Comparison of ENCODE assay signal across 14 mouse cellular contexts in genomic region chr9:13430302-13430701, GRCm38 (mm10). TPM values are rescaled to one million over a fixed set of nuclear protein-coding genes. Genes with fewer than 3 reads are reported as not detected.
DNase-seq lines count a peak whose midpoint lies in the region; ATAC-seq lines count a peak whose summit lies in the region.
"Had no signal": no experiment of that assay in that cellular context is flagged by ENCODE, and none has a peak within 500 bp of the region (broad histone marks: within the 10 kb centered on the region; RNA-seq: fewer than 3 reads in every experiment).

No protein-coding gene starts in this region.

- H3K4me2 ChIP-seq in heart, embryonic 11.5 days = no peak overlapping the region
- no peak overlapping the region for H3K4me2 ChIP-seq in forebrain, embryonic 12.5 days
- H3K4me2 ChIP-seq: embryonic facial prominence, embryonic 13.5 days; neural tube, embryonic 13.5 days had no signal

- no peaks in the 10 kb centered on the region for H3K9me3 ChIP-seq in heart, embryonic 11.5 days (replicated peaks; ENCODE audit: control insufficient read depth, low read length)
- no peaks in the 10 kb centered on the region for H3K9me3 ChIP-seq in forebrain, embryonic 12.5 days
- H3K9me3 ChIP-seq: embryonic facial prominence, embryonic 13.5 days; neural tube, embryonic 13.5 days had no signal

- DNase-seq in liver = peak; percentile 4
- DNase-seq in right cerebral cortex, adult 18-20 months = no peak
- DNase-seq: adrenal gland, postnatal 25 days; cerebellum, adult 11-12 months; kidney, postnatal 36 days had no signal

- H3K4me1 ChIP-seq in heart, embryonic 11.5 days (ENCODE audit: control insufficient read depth, insufficient read depth, low read length) = peaks cover 42% of the 10 kb centered on the region
- H3K4me1 ChIP-seq in forebrain, embryonic 12.5 days = peaks cover 25% of the 10 kb centered on the region

- H3K4me3 ChIP-seq in heart, embryonic 11.5 days (ENCODE audit: low read depth, low read length) = no peak overlapping the region
- H3K4me3 ChIP-seq in forebrain, embryonic 12.5 days (replicated peaks) = no peak overlapping the region
- H3K4me3 ChIP-seq: embryonic facial prominence, embryonic 13.5 days; neural tube, embryonic 13.5 days had no signal

- H3K27me3 ChIP-seq in heart, embryonic 11.5 days (ENCODE audit: control insufficient read depth, insufficient read depth, low read length) = no peaks in the 10 kb centered on the region
- no peaks in the 10 kb centered on the region for H3K27me3 ChIP-seq in forebrain, embryonic 12.5 days
- H3K27me3 ChIP-seq: embryonic facial prominence, embryonic 13.5 days; neural tube, embryonic 13.5 days had no signal

- peak; percentile 58 for ATAC-seq in common myeloid progenitor, adult 5-6 weeks (replicated peaks; ENCODE audit: low read depth, poor library complexity, severe bottlenecking)
- ATAC-seq in heart, embryonic 11.5 days (replicated peaks; ENCODE audit: insufficient number of reproducible peaks, low FRiP score, low TSS enrichment) = peak; percentile 65
- ATAC-seq in megakaryocyte progenitor cell, adult 5-6 weeks (replicated peaks; ENCODE audit: poor library complexity) = peak; percentile 44
- no peak for ATAC-seq in forebrain, embryonic 12.5 days (ENCODE audit: low FRiP score)
- ATAC-seq in inflammation-experienced regulatory T-cells, adult 6 months = no peak

- H3K27ac ChIP-seq in heart, embryonic 11.5 days (ENCODE audit: low read depth, low read length) = peak overlapping the region; percentile 72
- H3K27ac ChIP-seq in forebrain, embryonic 12.5 days = no peak overlapping the region
- H3K27ac ChIP-seq: embryonic facial prominence, embryonic 13.5 days; neural tube, embryonic 13.5 days had no signal

- H3K36me3 ChIP-seq in heart, embryonic 11.5 days (ENCODE audit: control insufficient read depth, insufficient read depth, low read length) = no peaks in the 10 kb centered on the region
- H3K36me3 ChIP-seq in forebrain, embryonic 12.5 days (replicated peaks) = no peaks in the 10 kb centered on the region
- H3K36me3 ChIP-seq: embryonic facial prominence, embryonic 13.5 days; neural tube, embryonic 13.5 days had no signal

- no peak overlapping the region for H3K9ac ChIP-seq in heart, embryonic 11.5 days (ENCODE audit: low read depth, low read length)
- H3K9ac ChIP-seq in forebrain, embryonic 12.5 days = no peak overlapping the region
- H3K9ac ChIP-seq: embryonic facial prominence, embryonic 13.5 days; neural tube, embryonic 13.5 days had no signal

- WGBS in heart, embryonic 11.5 days (ENCODE audit: insufficient replicate concordance) = 34% methylated on average over 6 of the region's 6 CpGs
- WGBS in forebrain, embryonic 12.5 days = 91% methylated on average over 6 of the region's 6 CpGs

RNA-seq across cellular contexts. Expression of gene Gm17571, which starts 16.3 kb away (rescaled TPM):
- total RNA-seq in common myeloid progenitor, adult 5-6 weeks (2017) = not detected in 2 replicates
- not detected in 2 replicates for polyA plus RNA-seq in heart, embryonic 11.5 days (2014; fragmentation: Nextera tagmentation; extraction: Ambion mirVana)
- not detected in 2 replicates for total RNA-seq in megakaryocyte progenitor cell, adult 5-6 weeks (2015)
- not detected in 2 replicates for total RNA-seq in megakaryocyte progenitor cell, adult 5-6 weeks (2017)
- not detected in 2 replicates for polyA plus RNA-seq in forebrain, embryonic 12.5 days (2016; fragmentation: Nextera tagmentation; extraction: Ambion mirVana)
- polyA plus RNA-seq in inflammation-experienced regulatory T-cells, adult 6 months (2017; shearing (Covaris generic)) = not detected
- total RNA-seq: adrenal gland, postnatal 25 days; hematopoietic stem cell, adult 5-6 weeks; left cerebral cortex, postnatal 25 days had no signal
- polyA plus RNA-seq: embryonic facial prominence, embryonic 13.5 days; neural tube, embryonic 13.5 days had no signal

Comparison
In these comparisons a context has a peak if more than half of its experiments do, and no peak if none do; other contexts are left out.
1. ATAC-seq: peak in common myeloid progenitor, adult 5-6 weeks (single experiment), heart, embryonic 11.5 days (single experiment) and megakaryocyte progenitor cell, adult 5-6 weeks (single experiment); none in forebrain, embryonic 12.5 days (single experiment) and inflammation-experienced regulatory T-cells, adult 6 months (single experiment).